ENCODE assay signal across 11 mouse cellular contexts in genomic region chr16:4912074-4912648, GRCm38 (mm10). TPM values are rescaled to one million over a fixed set of nuclear protein-coding genes. Genes with fewer than 3 reads are reported as not detected.
DNase-seq lines count a peak whose midpoint lies in the region; ATAC-seq and TF ChIP-seq lines count a peak whose summit lies in the region.
"Had no signal": no experiment of that assay in that cellular context is flagged by ENCODE, and none has a peak within 500 bp of the region (broad histone marks: within the 10 kb centered on the region; RNA-seq: fewer than 3 reads in every experiment).

No protein-coding gene starts in this region.

- no peak overlapping the region for H3K4me2 ChIP-seq in hindbrain, embryonic 11.5 days (replicated peaks; ENCODE audit: low read depth, low read length)
- H3K4me2 ChIP-seq in hindbrain, postnatal 0 days (ENCODE audit: low read depth, low read length), result no peak overlapping the region
- no peak overlapping the region for H3K4me2 ChIP-seq in liver, embryonic 13.5 days
- H3K4me2 ChIP-seq: limb, embryonic 13.5 days had no signal

- 0 out of 2 replicates have a peak, but pooled peaks have one; percentile 43 for ATAC-seq in hindbrain, embryonic 11.5 days (ENCODE audit: low FRiP score)
- ATAC-seq in hindbrain, postnatal 0 days, result no peak
- peak; percentile 47; the same call in 1 of the 2 replicates for ATAC-seq in liver, embryonic 13.5 days (ENCODE audit: low read depth)
- no peak for ATAC-seq in granulocyte monocyte progenitor cell, adult 5-6 weeks (replicated peaks; ENCODE audit: poor library complexity, severe bottlenecking)

- no peak for DNase-seq in hindbrain, embryonic 11.5 days (ENCODE audit: low spot score)
- DNase-seq in hindbrain, postnatal 0 days (ENCODE audit: low spot score), result no peak
- DNase-seq in spleen, adult 2 months (ENCODE audit: low read depth in 1 of 2, low spot score in 2 of 2), result no peak
- no peak for DNase-seq in spleen, adult 18-20 months
- DNase-seq in liver, embryonic 13.5 days, result no peak
- no peak for DNase-seq in thymus, postnatal 10 days (ENCODE audit: low spot score in 2 of 2)
- DNase-seq: adrenal gland, postnatal 25 days; thymus, postnatal 25 days had no signal

- H3K27me3 ChIP-seq in hindbrain, embryonic 11.5 days (ENCODE audit: control insufficient read depth, insufficient read depth, low read length), result no peaks in the 10 kb centered on the region
- H3K27me3 ChIP-seq in hindbrain, postnatal 0 days (ENCODE audit: insufficient read depth, low read length), result no peaks in the 10 kb centered on the region
- no peaks in the 10 kb centered on the region for H3K27me3 ChIP-seq in spleen, adult 2 months (ENCODE audit: control insufficient read depth, insufficient read depth, low read length)
- no peaks in the 10 kb centered on the region for H3K27me3 ChIP-seq in liver, embryonic 13.5 days
- H3K27me3 ChIP-seq: limb, embryonic 13.5 days had no signal

- WGBS in hindbrain, embryonic 11.5 days, result 73% methylated on average over 10 of the region's 10 CpGs
- 86% methylated on average over 9 of the region's 10 CpGs for WGBS in hindbrain, postnatal 0 days
- 84% methylated on average over 10 of the region's 10 CpGs for WGBS in spleen, adult 2 months
- 62% methylated on average over 10 of the region's 10 CpGs for WGBS in liver, embryonic 13.5 days (ENCODE audit: insufficient replicate concordance)

- H3K9ac ChIP-seq in hindbrain, embryonic 11.5 days (ENCODE audit: low read depth, low read length), result no peak overlapping the region
- no peak overlapping the region for H3K9ac ChIP-seq in hindbrain, postnatal 0 days (replicated peaks; ENCODE audit: low read length)
- H3K9ac ChIP-seq in liver, embryonic 13.5 days, result no peak overlapping the region
- H3K9ac ChIP-seq: limb, embryonic 13.5 days had no signal

- no peaks in the 10 kb centered on the region for H3K9me3 ChIP-seq in hindbrain, embryonic 11.5 days (ENCODE audit: control insufficient read depth, low read length)
- no peaks in the 10 kb centered on the region for H3K9me3 ChIP-seq in hindbrain, postnatal 0 days (ENCODE audit: low read length)
- no peaks in the 10 kb centered on the region for H3K9me3 ChIP-seq in liver, embryonic 13.5 days (replicated peaks)
- H3K9me3 ChIP-seq: G1E; limb, embryonic 13.5 days had no signal

- TF ChIP-seq CTCF in hindbrain, postnatal 0 days (IDR thresholded peaks at IDR 0.05; ENCODE audit: low read depth), result no peak
- no peak for TF ChIP-seq CTCF in spleen, adult 2 months (IDR thresholded peaks at IDR 0.05; ENCODE audit: extremely low read depth, insufficient read depth, insufficient read length, insufficient replicate concordance)

- no peaks in the 10 kb centered on the region for H3K36me3 ChIP-seq in hindbrain, embryonic 11.5 days (ENCODE audit: control insufficient read depth, insufficient read depth, low read length)
- peaks cover 40% of the 10 kb centered on the region for H3K36me3 ChIP-seq in hindbrain, postnatal 0 days (ENCODE audit: insufficient read depth, low read length)
- peaks cover 14% of the 10 kb centered on the region for H3K36me3 ChIP-seq in spleen, adult 2 months (ENCODE audit: control insufficient read depth, insufficient read depth, low read length)
- H3K36me3 ChIP-seq in liver, embryonic 13.5 days, result peaks cover 55% of the 10 kb centered on the region

- TF ChIP-seq POLR2A in spleen, adult 2 months (IDR thresholded peaks at IDR 0.05; ENCODE audit: low read depth, low read length), result no peak

- no peak overlapping the region for H3K27ac ChIP-seq in hindbrain, embryonic 11.5 days (ENCODE audit: low read depth, low read length)
- H3K27ac ChIP-seq in hindbrain, postnatal 0 days, result no peak overlapping the region
- H3K27ac ChIP-seq in spleen, adult 2 months (ENCODE audit: insufficient read depth, low read length), result peak overlapping the region; percentile 87
- peak overlapping the region; percentile 62; the same call in 1 of the 2 replicates for H3K27ac ChIP-seq in liver, embryonic 13.5 days

- H3K4me3 ChIP-seq in hindbrain, embryonic 11.5 days (ENCODE audit: low read depth, low read length), result no peak overlapping the region
- no peak overlapping the region for H3K4me3 ChIP-seq in hindbrain, postnatal 0 days (ENCODE audit: low read length)
- H3K4me3 ChIP-seq in spleen, adult 2 months (ENCODE audit: extremely low read depth, insufficient read depth, insufficient read length), result no peak overlapping the region
- H3K4me3 ChIP-seq in liver, embryonic 13.5 days (replicated peaks), result no peak overlapping the region
- H3K4me3 ChIP-seq: limb, embryonic 13.5 days had no signal

- H3K4me1 ChIP-seq in hindbrain, embryonic 11.5 days (replicated peaks; ENCODE audit: control insufficient read depth, insufficient read depth, low read length), result no peaks in the 10 kb centered on the region
- H3K4me1 ChIP-seq in hindbrain, postnatal 0 days (ENCODE audit: insufficient read depth, low read length), result no peaks in the 10 kb centered on the region
- peaks cover 22% of the 10 kb centered on the region for H3K4me1 ChIP-seq in spleen, adult 2 months (ENCODE audit: control insufficient read depth, insufficient read depth, insufficient read length)
- peaks cover 33% of the 10 kb centered on the region for H3K4me1 ChIP-seq in liver, embryonic 13.5 days (replicated peaks)

RNA-seq across cellular contexts. Expression of gene Mgrn1, which starts 26.1 kb away (rescaled TPM):
- 61.3 and 68.8 TPM in 2 replicates for polyA plus RNA-seq in hindbrain, embryonic 11.5 days (2014; fragmentation: Nextera tagmentation; extraction: Ambion mirVana)
- total RNA-seq in hindbrain, postnatal 0 days (2014; rRNA removed), result 217 and 235 TPM in 2 replicates
- polyA plus RNA-seq in hindbrain, postnatal 0 days (2015; fragmentation: Nextera tagmentation; extraction: Ambion mirVana), result 123 and 126 TPM in 2 replicates
- 103 and 134 TPM in 2 replicates for polyA plus RNA-seq in spleen, adult 2 months (2012; rRNA removed)
- polyA plus RNA-seq in liver, embryonic 13.5 days (2015; fragmentation: Nextera tagmentation; extraction: Ambion mirVana), result 22.6 and 24.5 TPM in 2 replicates
- 28.3 and 33.5 TPM in 2 replicates for total RNA-seq in granulocyte monocyte progenitor cell, adult 5-6 weeks (2014; fragmentation: Nextera tagmentation)
- total RNA-seq in granulocyte monocyte progenitor cell, adult 5-6 weeks (2017), result 16.6 and 21.6 TPM in 2 replicates

RNA-seq across cellular contexts. Expression of gene Nudt16l1, which starts 26.4 kb away (rescaled TPM):
- 131 and 138 TPM in 2 replicates for polyA plus RNA-seq in hindbrain, embryonic 11.5 days (2014; fragmentation: Nextera tagmentation; extraction: Ambion mirVana)
- total RNA-seq in hindbrain, postnatal 0 days (2014; rRNA removed), result 29.8 and 43.0 TPM in 2 replicates
- 119 and 121 TPM in 2 replicates for polyA plus RNA-seq in hindbrain, postnatal 0 days (2015; fragmentation: Nextera tagmentation; extraction: Ambion mirVana)
- 70.3 and 78.4 TPM in 2 replicates for polyA plus RNA-seq in spleen, adult 2 months (2012; rRNA removed)
- 53.6 and 55.1 TPM in 2 replicates for polyA plus RNA-seq in liver, embryonic 13.5 days (2015; fragmentation: Nextera tagmentation; extraction: Ambion mirVana)
- total RNA-seq in granulocyte monocyte progenitor cell, adult 5-6 weeks (2014; fragmentation: Nextera tagmentation), result 45.1 and 51.5 TPM in 2 replicates
- total RNA-seq in granulocyte monocyte progenitor cell, adult 5-6 weeks (2017), result 13.2 and 15.8 TPM in 2 replicates

RNA-seq across cellular contexts. Expression of gene Ubald1, which starts 32.0 kb away (rescaled TPM):
- 26.1 and 28.9 TPM in 2 replicates for polyA plus RNA-seq in hindbrain, embryonic 11.5 days (2014; fragmentation: Nextera tagmentation; extraction: Ambion mirVana)
- 37.6 and 38.8 TPM in 2 replicates for total RNA-seq in hindbrain, postnatal 0 days (2014; rRNA removed)
- 66.3 and 66.6 TPM in 2 replicates for polyA plus RNA-seq in hindbrain, postnatal 0 days (2015; fragmentation: Nextera tagmentation; extraction: Ambion mirVana)
- polyA plus RNA-seq in spleen, adult 2 months (2012; rRNA removed), result 65.6 and 67.6 TPM in 2 replicates
- 12.3 and 13.3 TPM in 2 replicates for polyA plus RNA-seq in liver, embryonic 13.5 days (2015; fragmentation: Nextera tagmentation; extraction: Ambion mirVana)
- 37.0 and 39.8 TPM in 2 replicates for total RNA-seq in granulocyte monocyte progenitor cell, adult 5-6 weeks (2014; fragmentation: Nextera tagmentation)
- 11.4 and 14.1 TPM in 2 replicates for total RNA-seq in granulocyte monocyte progenitor cell, adult 5-6 weeks (2017)

RNA-seq across cellular contexts. Expression of gene Anks3, which starts 51.8 kb away (rescaled TPM):
- 41.1 and 46.6 TPM in 2 replicates for polyA plus RNA-seq in hindbrain, embryonic 11.5 days (2014; fragmentation: Nextera tagmentation; extraction: Ambion mirVana)
- total RNA-seq in hindbrain, postnatal 0 days (2014; rRNA removed), result 35.0 and 47.7 TPM in 2 replicates
- polyA plus RNA-seq in hindbrain, postnatal 0 days (2015; fragmentation: Nextera tagmentation; extraction: Ambion mirVana), result 38.0 and 44.1 TPM in 2 replicates
- 51.5 and 56.3 TPM in 2 replicates for polyA plus RNA-seq in spleen, adult 2 months (2012; rRNA removed)
- 12.1 and 13.9 TPM in 2 replicates for polyA plus RNA-seq in liver, embryonic 13.5 days (2015; fragmentation: Nextera tagmentation; extraction: Ambion mirVana)
- total RNA-seq in granulocyte monocyte progenitor cell, adult 5-6 weeks (2014; fragmentation: Nextera tagmentation), result 34.2 and 72.9 TPM in 2 replicates
- total RNA-seq in granulocyte monocyte progenitor cell, adult 5-6 weeks (2017), result 19.3 and 34.8 TPM in 2 replicates

Comparison
In these comparisons a context has a peak if more than half of its experiments do, and no peak if none do; other contexts are left out.
1. ATAC-seq: peak in hindbrain, embryonic 11.5 days (single experiment) and liver, embryonic 13.5 days (single experiment); none in hindbrain, postnatal 0 days (single experiment) and granulocyte monocyte progenitor cell, adult 5-6 weeks (single experiment).
2. H3K27ac ChIP-seq: peak in spleen, adult 2 months (single experiment) and liver, embryonic 13.5 days (single experiment); none in hindbrain, embryonic 11.5 days (single experiment) and hindbrain, postnatal 0 days (single experiment).